Mouse (Mus musculus) lung, postnatal 0 days (tissue): Measurements from ENCODE around the gene Efcab9. TPM values are rescaled to one million over a fixed set of nuclear protein-coding genes. Genes with fewer than 3 reads are reported as not detected.

Experiments
- ATAC-seq: fragments of 200-750 bp; cut with Nextera tagmentation; 2 replicates; pipeline ENCODE4 v1.8.0; 2017; ENCODE audit warnings: moderate library complexity
- DNase-seq: peaks from one replicate; pipeline ENCODE4 v3.0.0-alpha.2; 2016; ENCODE audit warnings: low spot score
- H3K27ac ChIP-seq: fragments of 300-500 bp; sonication (generic); 2 replicates; pipeline ENCODE4 v1.5.1; 2014; ENCODE audit warnings: antibody characterized with exemption, mild to moderate bottlenecking, low read length, mixed read lengths
- H3K27me3 ChIP-seq: fragments of 300-500 bp; sonication (generic); replicated peaks from 2 replicates; pipeline ENCODE4 v1.6.1; 2014; ENCODE audit warnings: low read length, mixed read lengths; ENCODE audit not compliant: insufficient read depth
- H3K36me3 ChIP-seq: fragments of 300-500 bp; sonication (generic); 2 replicates; pipeline ENCODE4 v1.6.1; 2014; ENCODE audit warnings: low read length, mixed read lengths; ENCODE audit not compliant: insufficient read depth
- H3K4me1 ChIP-seq: fragments of 300-500 bp; sonication (generic); 2 replicates; pipeline ENCODE4 v1.6.1; 2014; ENCODE audit warnings: antibody characterized with exemption, low read depth, low read length, mixed read lengths; ENCODE audit not compliant: insufficient read depth
- H3K4me2 ChIP-seq: fragments of 300-500 bp; sonication (generic); replicated peaks from 2 replicates; pipeline ENCODE4 v1.6.1; 2014; ENCODE audit warnings: low read depth, mild to moderate bottlenecking, low read length, moderate library complexity, mixed read lengths
- H3K4me3 ChIP-seq: fragments of 300-500 bp; sonication (generic); 2 replicates; pipeline ENCODE4 v1.5.1; 2014; ENCODE audit warnings: low read depth, low read length
- H3K9ac ChIP-seq: fragments of 300-500 bp; sonication (generic); replicated peaks from 2 replicates; pipeline ENCODE4 v1.6.1; 2014; ENCODE audit warnings: low read depth, mild to moderate bottlenecking
- H3K9me3 ChIP-seq: fragments of 300-500 bp; sonication (generic); 2 replicates; pipeline ENCODE4 v1.6.1; 2016; ENCODE audit warnings: low read length, mixed read lengths
- CTCF ChIP-seq: IDR thresholded peaks from 2 replicates; pipeline ENCODE4 v1.5.1; 2016; ENCODE audit warnings: antibody characterized with exemption, mild to moderate bottlenecking
- EP300 ChIP-seq: IDR thresholded peaks from 2 replicates; pipeline ENCODE4 v1.6.1; 2016; ENCODE audit warnings: antibody characterized with exemption, mild to moderate bottlenecking, control low read depth
- WGBS: fragments of 180-500 bp; shearing (Covaris S2); extraction: QIAGEN DNeasy Blood & Tissue Kit; methylation state at CpG from one replicate; pipeline ENCODE4 v1.1.7; 2014; 5-methylcytosine and 5-hydroxymethylcytosine counted together
- polyA plus RNA-seq: library from polyadenylated mRNA; unstranded; fragments of >200 nt; fragmentation: Nextera tagmentation; extraction: Ambion mirVana; gene quantifications from 2 replicates; pipeline ENCODE4 v1.2.1, GENCODE M21; 2015

The Efcab9 gene
- polyA plus RNA-seq, 1 experiment from 2014 or later: 0.18 TPM

- Histone ChIP-seq H3K4me2 (no peak overlapping the region), H3K27ac (no peak overlapping the region), H3K4me1 (no peaks in the 10 kb centered on the region; the same call in 1 of the 2 replicates), H3K36me3 (no peaks in the 10 kb centered on the region), H3K27me3 (no peaks in the 10 kb centered on the region), H3K9me3 (no peaks in the 10 kb centered on the region), H3K4me3 (no peak overlapping the region), H3K9ac (no peak overlapping the region)
- no peak for TF ChIP-seq CTCF
- no peak for TF ChIP-seq EP300
- WGBS: 50% methylated on average over 4 of the region's 4 CpGs
- no peak; the same call in 1 of the 2 replicates for ATAC-seq
- DNase-seq: no peak
Observed at GRCm38 (mm10) chr11:32564629-32565028, 32.7 kb upstream of the Efcab9 start.

GRCm38 (mm10) chr11:32563660-32564059 lies 31.8 kb upstream of the Efcab9 start:
- TF ChIP-seq EP300 (no peak), CTCF (no peak)
- Histone ChIP-seq H3K36me3 (no peaks in the 10 kb centered on the region), H3K27me3 (no peaks in the 10 kb centered on the region), H3K4me1 (no peaks in the 10 kb centered on the region; the same call in 1 of the 2 replicates), H3K4me3 (no peak overlapping the region), H3K27ac (no peak overlapping the region), H3K9me3 (no peaks in the 10 kb centered on the region), H3K9ac (no peak overlapping the region), H3K4me2 (no peak overlapping the region)
- DNase-seq: no peak
- no peak for ATAC-seq
- WGBS: 65% methylated on average over 3 of the region's 3 CpGs

GRCm38 (mm10) chr11:32562706-32563105 lies 30.8 kb upstream of the Efcab9 start:
- Histone ChIP-seq H3K4me3 (no peak overlapping the region), H3K4me1 (no peaks in the 10 kb centered on the region; the same call in 1 of the 2 replicates), H3K27ac (no peak overlapping the region), H3K36me3 (no peaks in the 10 kb centered on the region), H3K9ac (no peak overlapping the region), H3K4me2 (no peak overlapping the region), H3K27me3 (no peaks in the 10 kb centered on the region), H3K9me3 (no peaks in the 10 kb centered on the region)
- DNase-seq (no peak), ATAC-seq (no peak)
- 72% methylated on average over 5 of the region's 5 CpGs for WGBS
- TF ChIP-seq EP300: no peak
- no peak for TF ChIP-seq CTCF

- H3K4me2 ChIP-seq: no peak overlapping the region
- no peak overlapping the region for H3K27ac ChIP-seq
- TF ChIP-seq CTCF: peak; percentile 40
- TF ChIP-seq EP300: no peak
- H3K27me3 ChIP-seq: no peaks in the 10 kb centered on the region
- 76% methylated on average over 10 of the region's 10 CpGs for WGBS
- DNase-seq (no peak), ATAC-seq (peak; percentile 32)
- no peaks in the 10 kb centered on the region for H3K4me1 ChIP-seq
- H3K36me3 ChIP-seq: no peaks in the 10 kb centered on the region
- no peak overlapping the region for H3K9ac ChIP-seq
- H3K4me3 ChIP-seq: no peak overlapping the region
- no peaks in the 10 kb centered on the region for H3K9me3 ChIP-seq
Observed at GRCm38 (mm10) chr11:32561465-32562355, 29.8 kb upstream of the Efcab9 start.

GRCm38 (mm10) chr11:32560015-32560770 lies 28.3 kb upstream of the Efcab9 start:
- H3K36me3 ChIP-seq: no peaks in the 10 kb centered on the region
- no peak for DNase-seq
- 84% methylated on average over 12 of the region's 12 CpGs for WGBS
- no peaks in the 10 kb centered on the region for H3K4me1 ChIP-seq
- no peak overlapping the region for H3K4me3 ChIP-seq
- H3K9me3 ChIP-seq: no peaks in the 10 kb centered on the region
- no peaks in the 10 kb centered on the region for H3K27me3 ChIP-seq
- no peak overlapping the region for H3K9ac ChIP-seq
- no peak for TF ChIP-seq EP300
- no peak for TF ChIP-seq CTCF
- H3K4me2 ChIP-seq: no peak overlapping the region
- H3K27ac ChIP-seq: no peak overlapping the region
- ATAC-seq: no peak

- 18% methylated on average over 8 of the region's 8 CpGs for WGBS
- Histone ChIP-seq H3K36me3 (no peaks in the 10 kb centered on the region), H3K27ac (no peak overlapping the region), H3K4me3 (no peak overlapping the region), H3K9ac (no peak overlapping the region), H3K4me2 (no peak overlapping the region), H3K27me3 (no peaks in the 10 kb centered on the region), H3K9me3 (no peaks in the 10 kb centered on the region), H3K4me1 (peaks cover under 1% of the 10 kb centered on the region; the same call in 1 of the 2 replicates)
- ATAC-seq (no peak), DNase-seq (no peak)
- TF ChIP-seq EP300 (no peak), CTCF (no peak)
Observed at GRCm38 (mm10) chr11:32558677-32559076, 26.8 kb upstream of the Efcab9 start.
